Mouse (Mus musculus) small intestine, adult 2 months (tissue): ENCODE data around the gene Car5a. TPM values are rescaled to one million over a fixed set of nuclear protein-coding genes. Genes with fewer than 3 reads are reported as not detected.

Source experiments
- H3K27ac ChIP-seq: fragments of 200-500 bp; 2 replicates; pipeline ENCODE4 v1.5.1; 2012; ENCODE audit warnings: low read depth, low read length, control low read depth, inconsistent platforms; ENCODE audit not compliant: insufficient read depth
- H3K27me3 ChIP-seq: fragments of 200-500 bp; 2 replicates; pipeline ENCODE4 v1.6.1; 2012; ENCODE audit warnings: mild to moderate bottlenecking, moderate library complexity, low read length, inconsistent platforms; ENCODE audit not compliant: control insufficient read depth, insufficient read depth
- H3K36me3 ChIP-seq: fragments of 200-500 bp; 2 replicates; pipeline ENCODE4 v1.6.1; 2012; ENCODE audit warnings: mild to moderate bottlenecking, low read length, control low read depth, inconsistent platforms; ENCODE audit not compliant: control insufficient read depth, insufficient read depth
- H3K4me1 ChIP-seq: fragments of 200-500 bp; 2 replicates; pipeline ENCODE4 v1.6.1; 2012; ENCODE audit warnings: low read length, inconsistent platforms, mixed read lengths; ENCODE audit not compliant: control insufficient read depth, insufficient read depth, insufficient read length
- H3K4me3 ChIP-seq: fragments of 200-500 bp; 2 replicates; pipeline ENCODE4 v1.5.1; 2012; ENCODE audit warnings: low read depth, mild to moderate bottlenecking, control low read depth, inconsistent platforms, low read length, moderate library complexity
- CTCF ChIP-seq: fragments of 200-500 bp; IDR thresholded peaks from 2 replicates; pipeline ENCODE4 v1.5.1; 2012; ENCODE audit warnings: low read depth, mild to moderate bottlenecking, control low read depth, inconsistent platforms, low read length, moderate library complexity, mixed read lengths; ENCODE audit not compliant: insufficient replicate concordance, insufficient read length; ENCODE audit errors: extremely low read depth
- POLR2A ChIP-seq: fragments of 200-500 bp; IDR thresholded peaks from 2 replicates; pipeline ENCODE4 v1.6.1; 2012; ENCODE audit warnings: low read depth, mild to moderate bottlenecking, control low read depth, inconsistent platforms, low read length, moderate library complexity
- WGBS: fragments of 180-500 bp; shearing (Covaris S2); methylation state at CpG from one replicate; pipeline ENCODE4 v1.1.7; 2018; 5-methylcytosine and 5-hydroxymethylcytosine counted together
- polyA plus RNA-seq: library from polyadenylated mRNA; depleted of rRNA; stranded (reverse); fragments of >200 nt; gene quantifications from 2 replicates; pipeline ENCODE4 v1.2.3, GENCODE M21; 2012

Gene Car5a
- polyA plus RNA-seq, 1 experiment, result 0.11 TPM

- H3K27me3 ChIP-seq, result no peaks in the 10 kb centered on the region
- WGBS, result 79% methylated on average over 15 of the region's 15 CpGs
- H3K4me1 ChIP-seq, result no peaks in the 10 kb centered on the region
- H3K27ac ChIP-seq, result no peak overlapping the region
- H3K36me3 ChIP-seq, result peaks cover 5% of the 10 kb centered on the region; the same call in 1 of the 2 replicates
- no peak for TF ChIP-seq CTCF
- no peak for TF ChIP-seq POLR2A
- H3K4me3 ChIP-seq, result no peak overlapping the region
These were observed 54.6 kb downstream of the Car5a start for GRCm38 (mm10) chr8:121889810-121890785.

GRCm38 (mm10) chr8:121889317-121889716, 55.4 kb downstream of the Car5a start:
- no peak overlapping the region for H3K4me3 ChIP-seq
- peaks cover 7% of the 10 kb centered on the region for H3K36me3 ChIP-seq
- H3K27ac ChIP-seq, result no peak overlapping the region
- no peaks in the 10 kb centered on the region for H3K4me1 ChIP-seq
- 82% methylated on average over 1 of the region's 1 CpGs for WGBS
- H3K27me3 ChIP-seq, result no peaks in the 10 kb centered on the region
- TF ChIP-seq CTCF, result no peak
- TF ChIP-seq POLR2A, result no peak

GRCm38 (mm10) chr8:121887547-121887946, 57.2 kb downstream of the Car5a start:
- Histone ChIP-seq H3K36me3 (peaks cover 20% of the 10 kb centered on the region), H3K27ac (no peak overlapping the region), H3K4me1 (no peaks in the 10 kb centered on the region), H3K4me3 (no peak overlapping the region), H3K27me3 (no peaks in the 10 kb centered on the region)
- no peak for TF ChIP-seq CTCF
- TF ChIP-seq POLR2A, result no peak
- 85% methylated on average over 1 of the region's 1 CpGs for WGBS

- WGBS, result 88% methylated on average over 6 of the region's 6 CpGs
- Histone ChIP-seq H3K36me3 (peaks cover 22% of the 10 kb centered on the region), H3K27ac (no peak overlapping the region), H3K4me1 (no peaks in the 10 kb centered on the region), H3K27me3 (no peaks in the 10 kb centered on the region), H3K4me3 (no peak overlapping the region)
- TF ChIP-seq POLR2A (no peak), CTCF (no peak)
These were observed 59.3 kb downstream of the Car5a start for GRCm38 (mm10) chr8:121885433-121885832.

GRCm38 (mm10) chr8:121885001-121885400, 59.7 kb downstream of the Car5a start:
- Histone ChIP-seq H3K27me3 (no peaks in the 10 kb centered on the region), H3K27ac (no peak overlapping the region), H3K4me3 (no peak overlapping the region), H3K36me3 (peaks cover 22% of the 10 kb centered on the region), H3K4me1 (no peaks in the 10 kb centered on the region)
- 95% methylated on average over 9 of the region's 9 CpGs for WGBS
- TF ChIP-seq POLR2A (no peak), CTCF (no peak)

GRCm38 (mm10) chr8:121884181-121884580, 60.5 kb downstream of the Car5a start:
- no peaks in the 10 kb centered on the region for H3K27me3 ChIP-seq
- WGBS, result 84% methylated on average over 3 of the region's 3 CpGs
- H3K27ac ChIP-seq, result no peak overlapping the region
- H3K36me3 ChIP-seq, result peaks cover 22% of the 10 kb centered on the region
- H3K4me1 ChIP-seq, result no peaks in the 10 kb centered on the region
- TF ChIP-seq POLR2A (no peak), CTCF (no peak)
- no peak overlapping the region for H3K4me3 ChIP-seq

GRCm38 (mm10) chr8:121881921-121882320, 62.8 kb downstream of the Car5a start:
- no peak overlapping the region for H3K27ac ChIP-seq
- 86% methylated on average over 5 of the region's 5 CpGs for WGBS
- H3K4me1 ChIP-seq, result no peaks in the 10 kb centered on the region
- H3K27me3 ChIP-seq, result no peaks in the 10 kb centered on the region
- H3K36me3 ChIP-seq, result peaks cover 22% of the 10 kb centered on the region
- no peak for TF ChIP-seq CTCF
- no peak overlapping the region for H3K4me3 ChIP-seq
